Mouse (Mus musculus) spleen, adult 12 weeks (tissue): Measurements from ENCODE around the gene Alcam.

Experiments
- DNase-seq: peaks from one replicate; pipeline ENCODE4 v3.0.0; 2022; ENCODE audit warnings: low spot score

Alcam gene

GRCm38 (mm10) chr16:52453971-52454514 lies at the start of gene Alcam:
Gene Alcam (minus strand): TSS chr16:52454074.
- DNase-seq: no peak

- no peak for DNase-seq
Observed at GRCm38 (mm10) chr16:52498757-52499335, 45.0 kb upstream of the Alcam start.

DNA sequence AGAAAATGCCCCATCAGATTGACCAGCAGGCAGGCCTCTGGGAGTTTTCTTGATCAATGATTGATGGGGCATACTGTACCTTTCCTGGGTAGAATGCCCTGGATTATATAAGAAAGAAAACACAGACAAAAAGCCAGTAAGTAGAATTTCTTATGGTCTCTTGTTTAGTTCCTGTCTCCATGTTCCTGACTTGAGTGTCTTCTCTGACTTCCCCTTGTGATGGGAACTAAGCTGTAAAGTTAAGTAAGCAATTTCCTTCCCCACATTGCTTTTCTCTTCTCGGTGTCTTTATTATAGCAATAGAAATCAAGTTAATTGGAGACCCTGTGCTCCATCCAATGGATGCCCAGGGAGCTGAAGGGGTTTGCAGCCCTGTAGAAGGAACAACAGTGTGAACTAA lies 36.7 kb upstream of the Alcam start:
- DNase-seq: no peak

DNA sequence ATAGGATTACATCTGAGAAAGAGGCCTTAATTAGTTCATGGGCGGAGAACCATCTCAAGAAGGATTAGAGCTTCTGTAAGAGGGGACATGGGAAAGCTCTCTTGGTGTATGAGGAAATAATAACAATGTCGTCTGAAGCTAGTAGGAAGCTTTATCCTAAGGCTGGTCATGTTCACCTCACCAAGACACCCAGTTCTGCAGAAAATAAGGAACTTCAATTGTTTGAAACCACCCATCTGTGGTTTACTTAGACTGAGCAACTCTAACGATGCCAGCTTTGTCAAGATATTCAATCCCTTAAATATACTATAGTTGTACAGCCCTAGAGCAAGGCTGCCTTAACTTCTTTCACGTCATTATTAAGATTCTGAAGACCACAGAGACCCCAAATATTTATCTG lies 20.4 kb upstream of the Alcam start:
- no peak for DNase-seq

- no peak for DNase-seq
Observed at GRCm38 (mm10) chr16:52473089-52473488, 19.2 kb upstream of the Alcam start.

DNA sequence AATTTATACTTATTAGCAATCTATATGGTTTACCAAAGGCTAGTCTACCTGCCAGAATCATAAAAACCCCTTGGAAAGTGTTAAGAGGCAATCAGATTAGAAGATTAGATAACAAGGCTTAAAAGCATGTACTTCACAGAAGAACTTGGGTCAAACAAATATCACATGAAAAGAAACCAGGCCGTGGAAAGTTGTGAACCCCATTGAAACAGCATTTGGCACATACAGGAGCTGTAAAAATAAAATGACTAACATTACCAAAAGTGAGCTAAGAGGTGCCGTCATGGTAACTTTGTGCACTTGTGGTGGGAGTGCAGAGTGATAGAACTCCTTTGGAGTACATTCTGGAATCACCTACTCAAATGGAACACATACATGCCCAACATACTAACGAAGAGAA lies 18.8 kb upstream of the Alcam start:
- DNase-seq: no peak

DNA sequence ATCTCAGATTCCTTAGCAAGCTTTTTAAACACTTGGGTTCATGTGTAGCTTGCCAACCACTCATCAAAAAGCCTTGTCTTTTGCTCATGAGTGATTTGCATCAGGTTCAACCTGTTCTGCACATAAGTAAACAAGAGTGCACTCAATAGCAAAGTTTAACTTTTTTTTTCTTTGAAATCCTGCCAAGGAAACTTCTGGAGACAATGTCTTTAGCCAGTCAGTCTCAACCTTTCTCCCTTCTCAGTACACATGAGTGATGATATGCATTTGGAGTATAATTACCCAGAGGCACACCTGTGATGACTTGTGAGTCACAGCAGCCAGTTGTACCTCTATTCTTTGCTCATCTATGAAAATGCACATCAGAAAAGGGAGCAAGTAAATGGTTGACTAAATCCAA lies 18.2 kb upstream of the Alcam start:
- no peak for DNase-seq

- DNase-seq: no peak
Observed at GRCm38 (mm10) chr16:52470881-52471280, 17.0 kb upstream of the Alcam start.

DNA sequence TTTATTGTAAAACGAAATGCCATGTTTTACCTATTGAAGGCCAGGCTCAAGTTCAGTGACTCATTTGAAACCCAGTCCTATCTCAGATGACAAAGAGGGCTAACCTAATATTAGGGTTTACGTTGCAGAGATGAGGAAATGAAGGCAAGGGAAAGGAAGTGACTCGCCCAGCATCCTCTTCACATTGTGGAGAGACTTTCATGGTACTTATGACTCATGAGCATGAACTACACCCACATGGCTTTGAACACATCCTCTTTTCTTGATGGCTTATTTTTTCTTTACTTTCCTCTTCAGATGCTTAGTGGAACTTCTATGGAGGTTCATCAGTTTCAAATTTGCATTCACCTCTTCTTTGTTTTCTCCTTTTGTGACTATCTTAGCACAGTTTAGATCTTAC lies 16.4 kb upstream of the Alcam start:
- DNase-seq: no peak

GRCm38 (mm10) chr16:52468426-52468825 lies 14.6 kb upstream of the Alcam start:
- no peak for DNase-seq

- no peak for DNase-seq
Observed at GRCm38 (mm10) chr16:52466770-52467169, 12.9 kb upstream of the Alcam start.

DNA sequence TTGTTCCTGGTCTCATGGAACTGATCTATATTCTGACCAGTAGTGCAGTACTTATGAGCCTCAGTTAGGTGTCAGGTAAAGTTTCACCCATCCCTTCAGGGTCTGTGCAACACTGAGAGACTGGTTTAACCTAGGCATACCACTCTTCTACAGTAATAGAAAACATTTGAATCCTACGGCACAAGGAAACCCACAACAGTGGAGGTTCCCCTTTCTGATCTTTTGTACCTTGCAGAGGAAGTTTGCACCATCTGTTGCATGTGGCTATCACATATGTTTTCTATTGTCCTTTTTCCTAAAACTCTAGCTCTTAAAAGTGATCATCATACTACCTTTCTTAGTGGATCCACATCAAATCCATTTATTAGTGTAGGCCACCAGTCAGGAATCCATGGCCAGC lies 10.7 kb upstream of the Alcam start:
- no peak for DNase-seq

- peak; percentile 78 for DNase-seq
Observed at GRCm38 (mm10) chr16:52452862-52453715, 785 bp downstream of the Alcam start.

DNA sequence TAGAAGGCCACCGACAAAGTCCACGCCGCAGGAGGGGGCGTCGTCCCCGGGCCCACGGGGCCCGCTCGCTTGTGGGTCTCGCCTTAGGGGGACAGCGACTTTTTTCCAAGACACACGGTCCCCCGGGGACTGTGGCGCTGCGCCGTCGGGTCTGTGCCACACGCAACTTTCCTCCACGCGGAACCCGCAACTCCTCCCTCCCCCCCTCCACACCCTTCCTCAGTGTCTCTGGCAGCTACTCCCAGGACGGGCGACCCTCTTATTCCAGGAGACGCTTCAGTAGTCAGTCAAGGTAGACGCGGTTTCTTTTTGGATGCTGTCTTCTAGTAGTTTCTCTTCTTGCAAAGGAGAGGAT lies 1.4 kb downstream of the Alcam start:
- DNase-seq: no peak

DNA sequence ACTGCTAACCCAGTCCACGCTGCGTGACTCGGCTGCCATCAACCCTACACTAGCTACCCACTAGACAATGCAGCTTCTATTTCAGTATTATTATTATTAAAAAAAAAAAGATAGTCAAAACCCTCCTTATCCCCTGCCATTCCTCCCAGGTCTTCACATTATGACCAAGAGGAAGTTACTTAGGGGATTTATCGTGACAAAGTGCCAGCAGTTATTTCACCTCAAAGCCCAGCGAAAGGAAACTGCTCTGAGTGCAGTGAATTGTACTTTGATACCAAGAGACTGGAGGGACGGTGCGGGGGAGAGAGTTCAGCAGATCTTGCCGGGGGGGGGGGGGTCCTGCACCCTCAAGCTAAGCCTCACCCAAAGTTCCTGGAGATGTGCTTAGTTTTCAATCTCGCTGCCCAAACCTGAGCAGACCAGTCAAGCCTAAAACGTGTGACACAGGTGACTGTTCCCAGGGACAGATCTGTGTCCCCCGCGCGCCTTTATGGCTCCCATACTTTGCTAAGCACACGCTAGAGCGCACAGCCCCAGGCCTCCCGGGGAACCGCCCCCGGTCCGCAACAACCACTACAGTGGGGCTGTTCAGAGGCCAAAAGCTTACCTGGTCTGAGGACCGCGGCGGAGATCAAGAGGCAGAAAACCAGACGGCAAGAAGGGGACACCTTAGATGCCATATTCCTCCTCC lies 1.9 kb downstream of the Alcam start:
- no peak for DNase-seq

DNA sequence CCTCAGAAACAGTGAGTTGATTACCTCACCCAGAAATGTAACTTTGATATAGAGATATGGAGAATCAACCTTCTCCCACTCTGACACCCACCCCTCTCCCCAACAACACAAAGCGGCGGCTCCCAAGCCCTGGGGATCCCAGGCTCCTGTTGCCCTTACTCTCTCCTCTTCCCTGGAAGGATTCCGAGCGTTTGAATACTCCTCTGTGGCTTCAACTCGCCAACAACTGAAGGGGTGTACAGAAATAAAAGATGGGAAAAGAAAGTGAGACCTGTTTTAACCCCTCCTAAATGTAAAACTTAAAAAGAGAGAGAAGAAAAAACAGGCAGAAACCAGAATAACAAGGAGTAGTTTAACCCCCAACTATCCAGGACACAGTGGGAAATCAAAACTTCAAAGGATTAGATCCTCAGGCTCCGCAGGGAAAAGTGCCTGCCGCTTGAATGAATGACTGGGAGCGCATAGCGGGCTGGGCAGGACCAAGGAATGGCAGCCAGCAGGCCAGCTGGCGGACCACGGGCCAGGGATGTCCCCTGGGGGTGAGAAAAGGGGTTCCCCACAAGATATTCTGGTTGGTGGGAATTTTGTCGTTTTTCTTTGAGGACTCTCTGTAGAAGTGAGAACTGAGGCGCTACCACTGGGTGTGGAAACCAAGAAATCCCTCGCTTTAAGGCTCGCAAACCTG lies 2.6 kb downstream of the Alcam start:
- DNase-seq: no peak

DNA sequence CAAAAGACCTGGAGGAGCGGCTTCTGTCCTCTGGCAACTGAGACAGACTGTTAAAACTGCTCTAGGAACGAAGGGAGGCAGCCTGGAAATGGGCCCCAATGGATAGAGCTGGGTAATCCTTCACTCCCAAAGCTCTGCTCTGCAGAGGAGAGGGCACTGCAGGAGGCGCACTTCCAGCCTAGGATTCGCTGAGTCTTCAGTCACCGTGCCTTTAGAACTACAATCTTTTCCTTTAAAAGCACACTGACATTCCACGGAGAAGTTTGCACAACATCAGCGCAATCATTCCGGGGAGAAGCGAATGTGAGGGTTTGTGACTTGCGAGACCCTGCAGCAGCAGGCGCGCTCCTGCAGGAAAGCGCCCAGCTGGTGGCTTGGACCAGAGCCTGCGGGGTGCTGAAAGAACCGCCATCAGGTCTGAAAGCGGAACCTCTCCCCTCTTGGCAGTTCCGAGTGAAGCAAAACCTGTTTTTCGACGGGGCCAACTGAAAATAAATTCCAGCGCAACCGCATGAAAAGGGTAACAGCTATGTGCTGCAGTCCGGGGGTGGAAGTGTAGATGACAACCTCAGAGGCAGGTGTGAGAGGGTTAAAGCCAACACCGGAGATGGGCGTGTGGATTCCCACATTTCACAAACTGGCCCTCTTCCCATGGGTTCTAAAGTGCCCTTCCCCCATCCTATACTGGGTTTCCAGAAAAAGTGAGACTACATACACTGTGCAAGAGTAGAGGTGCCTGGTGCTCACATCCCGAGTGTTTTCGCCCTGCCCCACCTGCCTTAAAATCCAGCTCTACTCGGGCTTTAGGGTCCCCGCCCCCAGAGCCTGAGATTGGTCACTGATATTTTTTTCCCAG lies 3.4 kb downstream of the Alcam start:
- no peak for DNase-seq

- DNase-seq: no peak
Observed at GRCm38 (mm10) chr16:52449889-52450244, 4.0 kb downstream of the Alcam start.

DNA sequence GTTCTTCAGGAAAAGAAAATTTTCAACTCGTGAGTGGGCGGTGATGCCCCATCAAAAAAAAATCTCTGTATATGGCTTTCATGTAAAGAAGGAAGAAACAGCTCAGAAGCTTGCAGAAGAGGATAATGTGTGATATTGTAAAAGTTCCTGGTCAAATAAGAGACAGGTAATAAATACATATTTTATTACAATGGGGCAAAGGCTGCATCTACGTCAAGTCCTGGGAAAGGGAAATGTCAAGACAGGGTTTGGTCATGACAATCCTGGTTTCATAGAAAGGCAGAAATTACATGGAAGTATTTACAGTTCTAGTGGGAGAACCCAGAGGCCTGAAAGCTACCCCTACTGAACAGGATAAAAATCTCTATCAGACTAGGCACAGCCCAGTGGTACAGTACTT lies 7.9 kb downstream of the Alcam start:
- no peak for DNase-seq

DNA sequence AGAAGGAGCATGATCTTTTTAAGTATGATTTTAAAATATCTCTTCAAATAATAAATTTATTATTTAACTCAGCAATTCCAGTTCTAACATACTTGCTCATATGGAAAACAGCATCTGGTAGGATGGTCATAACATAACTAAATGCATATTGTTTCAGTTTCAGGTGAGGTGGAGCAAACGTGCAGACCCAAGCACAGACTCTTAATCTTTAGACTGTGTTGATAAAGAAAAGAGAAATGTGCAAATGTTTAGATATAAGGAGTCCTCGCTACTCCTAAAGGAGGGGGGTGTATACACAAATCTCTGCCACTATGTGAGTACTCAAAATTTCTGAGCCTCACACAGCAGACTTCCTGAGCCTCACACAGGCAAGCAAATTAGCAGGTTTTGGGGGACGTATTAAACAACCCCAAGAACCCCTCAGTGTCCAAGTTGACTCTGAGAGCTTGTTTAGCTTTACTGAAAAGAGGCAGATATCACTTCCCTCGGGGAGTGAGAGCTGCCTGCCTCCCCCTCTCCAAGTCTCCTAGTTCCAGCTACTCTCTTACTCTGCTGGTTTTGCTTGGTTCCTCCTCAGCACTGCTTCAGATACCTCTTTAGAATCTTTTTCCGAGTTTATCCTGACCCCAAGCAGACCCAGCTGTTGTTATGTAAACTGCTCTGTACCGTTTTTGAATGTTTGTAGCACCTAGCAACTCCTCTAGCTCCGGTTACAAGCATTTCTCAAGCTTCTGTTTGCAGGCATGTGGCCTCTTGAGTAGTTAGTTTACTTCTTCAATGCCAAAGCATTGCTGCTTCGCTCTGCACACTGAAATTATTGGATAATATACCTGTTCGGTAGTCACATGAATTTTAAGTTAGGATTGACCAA lies 10.0 kb downstream of the Alcam start:
- DNase-seq: no peak

- no peak for DNase-seq
Observed at GRCm38 (mm10) chr16:52443055-52443454, 10.8 kb downstream of the Alcam start.
